Mouse (Mus musculus) brain, embryonic 14.5 days (tissue): ENCODE measurements around the gene Cybb.

Experiments used
- CTCF ChIP-seq: fragments of 200-500 bp; IDR thresholded peaks from 2 replicates; pipeline ENCODE4 v1.5.1; 2012; ENCODE audit warnings: inconsistent platforms, mild to moderate bottlenecking, moderate library complexity, borderline replicate concordance; ENCODE audit not compliant: insufficient read depth, insufficient read length; ENCODE audit errors: extremely low read depth
- POLR2A ChIP-seq: fragments of 200-500 bp; IDR thresholded peaks from 2 replicates; pipeline ENCODE4 v1.6.1; 2012; ENCODE audit warnings: mild to moderate bottlenecking, inconsistent platforms, borderline replicate concordance; ENCODE audit not compliant: poor library complexity, insufficient read depth, insufficient read length, severe bottlenecking; ENCODE audit errors: extremely low read depth

- TF ChIP-seq POLR2A (no peak), CTCF (no peak)
Measured at GRCm38 (mm10) chrX:9469100-9469499, 18.5 kb downstream of the Cybb start.
